Mouse (Mus musculus): ENCODE data around the gene Zfp619. TPM values are rescaled to one million over a fixed set of nuclear protein-coding genes. Genes with fewer than 3 reads are reported as not detected.

Gene Zfp619
- polyA plus RNA-seq (2015; fragmentation: Nextera tagmentation; extraction: Ambion mirVana) = 0.56 and 0.73 TPM in 2 replicates

DNA sequence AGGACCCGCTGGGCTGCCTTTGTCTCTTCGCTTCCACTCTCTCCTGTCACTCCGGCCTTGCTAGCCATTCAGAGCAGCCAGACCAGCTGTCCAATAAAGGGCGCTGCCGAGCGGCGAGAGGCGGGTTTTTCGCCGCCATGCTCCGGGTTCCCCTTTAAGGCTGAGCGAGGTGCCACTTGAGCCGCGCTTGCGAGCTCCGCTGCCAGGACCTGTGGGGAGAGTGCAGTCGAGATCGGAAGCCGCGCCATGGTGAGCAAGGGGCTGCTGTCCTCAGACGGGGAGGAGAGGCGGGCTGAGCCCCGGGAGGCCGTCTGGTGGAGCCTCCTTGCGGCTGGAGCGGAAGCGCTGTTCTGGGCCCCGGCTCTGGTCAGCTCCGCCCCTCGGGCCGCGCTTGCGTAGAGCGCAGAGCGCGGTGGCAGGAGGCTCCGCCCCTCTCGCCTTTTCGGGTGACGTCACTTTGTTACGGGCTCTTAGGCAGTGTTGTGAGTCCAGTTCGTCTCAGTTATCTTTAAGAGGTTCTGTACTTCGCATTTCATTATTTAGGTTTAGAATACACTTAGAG lies at the start of gene Zfp619:
Gene Zfp619 (plus strand): TSS at position 151 of the 562 bp plus-strand sequence.

Other genes starting within 250 kb of the Zfp619 start
- not detected in 2 replicates for gene Gm5114, start 104.6 kb upstream of the Zfp619 start, polyA plus RNA-seq (2015; fragmentation: Nextera tagmentation; extraction: Ambion mirVana)

All from skeletal muscle tissue, postnatal 0 days (tissue).